Mouse (Mus musculus) ZHBTc4 (cell line): ENCODE data around the gene Qars.

Experiments
- DNase-seq: peaks from one replicate; pipeline ENCODE4 v3.0.0-alpha.2; 2011; ENCODE audit warnings: low read depth, low spot score

Qars gene

DNA sequence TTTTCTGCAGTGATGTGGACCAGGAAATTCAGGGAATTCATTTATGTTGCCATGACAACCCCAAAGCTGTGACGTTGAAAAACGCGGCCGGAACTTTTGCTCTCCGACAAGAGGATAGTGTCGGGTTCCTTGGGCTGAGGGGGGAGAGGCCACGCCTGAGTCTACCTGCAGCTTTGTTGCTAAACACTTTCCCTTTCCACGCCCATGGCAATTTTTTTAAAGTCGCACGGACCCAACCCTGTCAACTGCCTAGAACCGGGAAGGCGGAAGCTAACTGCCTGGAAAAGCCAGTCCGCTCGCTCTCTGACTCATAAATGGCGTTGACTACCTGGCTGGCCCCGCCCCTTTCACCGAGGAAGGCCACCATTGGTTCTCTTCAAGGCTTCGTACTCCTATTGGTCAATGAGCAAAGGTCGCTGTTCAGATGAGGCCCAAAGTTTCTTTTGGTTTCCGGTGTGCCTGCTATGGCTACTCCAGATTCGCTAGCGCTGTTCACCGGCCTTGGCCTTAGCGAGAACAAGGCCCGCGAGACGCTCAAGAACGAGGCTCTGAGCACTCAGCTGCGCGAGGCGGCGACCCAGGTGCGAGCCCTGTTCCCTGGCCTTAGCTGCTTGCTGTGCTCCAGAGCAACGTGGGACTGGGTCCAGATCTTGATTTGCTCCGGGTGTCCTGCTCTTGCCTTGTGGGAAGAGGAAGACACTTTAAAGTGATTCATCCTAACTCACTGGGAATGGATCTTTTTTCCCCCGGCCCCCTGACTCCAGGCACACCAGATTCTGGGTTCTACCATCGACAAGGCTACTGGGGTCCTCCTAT, at the start of gene Qars:
TSS of gene Qars (plus strand) at position 88 of the 816 bp plus-strand sequence.
- DNase-seq: peak; percentile 99

DNA sequence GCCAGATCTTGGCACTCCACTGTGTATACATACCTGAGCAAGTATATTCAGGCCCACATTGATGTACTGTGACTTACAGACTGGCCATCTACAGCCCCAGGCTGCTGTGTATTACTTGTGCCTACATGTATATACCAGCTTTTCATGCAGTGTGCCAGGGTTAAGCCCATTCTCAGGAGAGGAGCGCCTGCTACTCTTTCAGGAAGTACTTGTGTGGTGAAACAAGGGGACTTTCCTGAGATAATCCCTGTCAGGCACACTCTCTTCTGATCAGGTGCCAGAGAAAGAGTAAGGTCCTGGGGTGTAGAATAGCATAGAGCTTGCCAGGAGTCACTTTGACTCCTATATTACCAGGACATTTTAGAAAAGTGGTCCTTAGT, 47.6 kb upstream of the Qars start:
- DNase-seq: no peak

DNA sequence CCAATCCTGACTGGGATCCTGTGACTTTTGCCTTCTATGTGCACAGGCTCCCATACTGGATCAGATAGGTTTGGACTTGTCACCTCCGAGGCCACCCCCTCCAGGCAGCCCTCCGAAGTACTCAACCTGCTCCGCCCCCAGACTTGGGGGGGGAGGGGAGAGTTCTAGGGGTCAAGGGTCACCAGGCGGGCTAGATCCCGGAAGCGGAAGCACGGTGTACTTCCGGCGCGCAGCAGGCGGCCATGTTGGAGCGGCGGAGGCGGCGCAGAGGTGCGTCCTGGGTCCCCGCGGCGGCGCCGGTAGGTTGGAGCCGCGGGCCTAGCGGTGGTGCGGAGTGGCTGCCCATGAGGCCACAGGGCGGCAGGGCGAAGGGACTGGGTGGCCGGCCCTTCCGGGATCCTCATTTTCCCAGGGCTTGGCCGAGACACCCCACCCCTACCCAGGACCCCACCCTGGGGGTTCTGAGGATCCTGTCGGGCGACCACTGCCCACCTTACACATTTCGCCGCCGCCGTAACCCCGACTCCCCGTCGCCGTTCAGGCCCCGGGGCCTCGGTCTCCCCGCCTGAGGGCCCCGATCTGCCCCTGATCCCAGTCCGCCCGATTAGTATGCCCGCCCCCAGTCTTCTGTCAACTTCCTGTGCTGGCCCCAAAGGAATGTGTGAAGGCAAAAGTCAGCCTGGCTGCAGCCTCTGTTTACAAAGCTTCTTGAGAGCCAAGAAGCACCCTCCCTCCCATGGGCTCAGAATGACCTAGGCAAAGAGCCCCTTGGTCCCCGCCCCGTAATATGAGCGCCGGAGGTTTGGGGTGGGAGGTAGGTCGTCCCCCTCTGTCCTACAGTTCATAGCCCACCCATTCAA, 47.0 kb upstream of the Qars start, which contains the start of gene Ccdc71:
TSS of gene Ccdc71 (plus strand) at position 209 of the 860 bp plus-strand sequence.
- DNase-seq: peak; percentile 96

DNA sequence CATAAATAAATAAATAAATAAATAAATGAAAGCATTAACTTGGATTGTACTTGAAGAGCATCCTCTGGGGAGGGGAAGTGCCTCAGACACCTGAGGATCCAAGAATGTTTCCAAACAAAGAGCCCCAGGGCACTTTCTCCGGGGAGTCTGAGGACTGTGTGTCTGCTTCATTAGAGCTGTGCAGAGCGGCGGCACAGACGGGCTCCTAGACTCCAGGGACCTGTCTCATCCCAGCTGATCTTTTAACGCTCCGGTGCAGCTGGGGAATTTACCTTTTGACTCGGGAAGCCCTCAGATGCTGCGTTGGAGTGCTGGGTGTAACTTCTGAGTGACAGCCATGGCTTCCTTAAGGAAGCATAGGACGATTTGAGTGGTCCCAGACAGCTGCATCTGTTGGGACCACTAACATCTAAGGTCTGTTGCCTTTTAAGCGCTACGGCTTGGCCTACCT, 46.3 kb upstream of the Qars start, which contains the start of gene Klhdc8b:
TSS of gene Klhdc8b (minus strand) at position 401 of the 451 bp plus-strand sequence.
- peak; percentile 62 for DNase-seq

DNA sequence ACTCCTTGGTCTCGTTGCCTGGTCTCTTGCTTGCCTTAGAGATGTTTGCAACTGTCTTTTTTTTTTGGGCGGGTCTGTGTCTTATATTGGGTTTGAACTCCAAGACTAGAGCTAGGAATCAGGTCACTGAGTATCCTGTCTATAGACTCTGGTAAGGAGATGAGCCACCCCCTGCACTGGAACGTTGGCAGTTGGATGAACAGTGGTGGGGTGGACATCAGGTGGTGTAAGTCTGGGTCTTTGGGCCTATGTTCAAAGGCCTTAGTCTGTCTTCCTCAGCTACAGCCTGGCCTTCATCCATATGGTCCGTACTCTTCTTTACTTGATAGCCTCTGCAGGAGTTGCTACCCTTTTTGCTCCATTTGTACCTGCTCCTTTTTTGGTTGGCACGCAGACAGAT, 45.8 kb upstream of the Qars start:
- DNase-seq: no peak

DNA sequence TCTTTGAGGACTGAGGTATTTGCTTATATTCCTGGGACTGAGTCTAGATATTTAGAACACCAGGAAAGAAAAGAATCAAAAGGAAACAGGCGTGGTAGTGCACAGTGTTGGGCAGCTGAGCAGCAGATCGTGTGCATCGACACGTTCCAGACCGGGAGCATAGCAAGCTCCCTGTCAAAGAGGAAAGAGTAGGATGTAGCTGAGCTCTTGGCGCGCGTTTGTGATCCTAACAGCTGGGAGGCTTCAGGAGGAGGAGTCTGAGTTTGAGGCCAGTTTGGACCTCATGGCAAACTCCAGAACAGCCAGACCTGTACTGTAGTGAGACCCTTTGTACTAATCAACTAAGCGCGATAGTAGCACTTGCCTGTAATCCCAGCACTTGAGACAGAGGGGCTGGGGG, 45.3 kb upstream of the Qars start:
- DNase-seq: no peak

DNA sequence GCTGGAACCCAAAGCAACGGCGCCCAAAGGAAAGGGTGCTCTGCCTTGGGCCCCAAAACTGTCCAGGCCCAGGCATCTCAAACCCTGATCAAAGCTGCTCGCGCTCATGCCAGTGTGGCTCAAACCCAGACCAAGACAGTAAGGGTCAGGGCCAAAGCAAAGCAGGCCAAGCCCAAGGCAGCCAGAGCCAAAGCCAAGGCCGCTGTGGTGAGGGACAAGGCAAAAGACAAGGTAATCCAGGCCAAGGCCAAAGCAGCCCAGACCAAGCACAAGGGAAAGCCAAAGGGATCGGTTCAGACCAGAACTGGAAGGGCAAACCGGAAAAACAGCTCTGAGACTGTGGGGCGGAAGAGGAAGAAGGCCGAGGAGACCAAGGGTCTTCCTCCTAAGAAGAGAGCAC, 43.8 kb upstream of the Qars start:
- DNase-seq: no peak

DNA sequence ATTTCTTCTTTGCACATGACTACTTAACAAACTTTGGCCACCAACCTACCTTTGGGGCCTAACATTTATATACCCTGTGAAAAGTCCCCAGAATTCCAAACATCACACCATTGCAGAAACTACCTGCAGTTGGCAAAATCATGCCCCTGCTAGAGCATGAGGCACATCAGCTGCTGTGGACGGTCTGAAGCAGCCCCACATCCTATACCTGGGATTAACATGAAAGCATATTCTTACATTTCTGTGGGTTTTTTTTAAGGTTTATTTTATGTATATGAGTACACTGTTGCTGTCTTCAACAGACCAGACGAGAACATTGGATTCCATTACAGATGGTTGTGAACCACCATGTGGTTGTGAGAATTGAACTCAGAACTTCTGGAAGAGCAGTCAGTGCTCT, 41.3 kb upstream of the Qars start:
- DNase-seq: no peak

DNA sequence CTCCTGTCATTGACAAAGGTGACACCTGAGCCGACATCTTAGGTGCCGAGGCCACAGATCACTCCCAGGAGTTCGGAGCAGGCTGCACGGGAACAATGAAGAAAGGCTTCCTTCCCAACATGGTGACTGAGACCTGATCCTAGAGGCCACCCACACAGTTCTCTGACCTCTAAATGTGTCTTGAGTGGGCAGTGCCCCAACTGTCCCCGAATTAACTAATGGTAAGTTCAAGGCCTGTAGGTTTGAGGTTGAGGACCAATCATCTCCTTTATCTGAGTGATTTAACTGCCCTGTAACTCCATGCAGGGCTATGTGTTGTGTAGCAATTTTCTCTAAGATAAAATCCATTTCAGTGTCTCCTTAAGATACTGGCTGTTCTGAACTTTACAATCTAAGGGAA, 38.1 kb upstream of the Qars start:
- no peak for DNase-seq

DNA sequence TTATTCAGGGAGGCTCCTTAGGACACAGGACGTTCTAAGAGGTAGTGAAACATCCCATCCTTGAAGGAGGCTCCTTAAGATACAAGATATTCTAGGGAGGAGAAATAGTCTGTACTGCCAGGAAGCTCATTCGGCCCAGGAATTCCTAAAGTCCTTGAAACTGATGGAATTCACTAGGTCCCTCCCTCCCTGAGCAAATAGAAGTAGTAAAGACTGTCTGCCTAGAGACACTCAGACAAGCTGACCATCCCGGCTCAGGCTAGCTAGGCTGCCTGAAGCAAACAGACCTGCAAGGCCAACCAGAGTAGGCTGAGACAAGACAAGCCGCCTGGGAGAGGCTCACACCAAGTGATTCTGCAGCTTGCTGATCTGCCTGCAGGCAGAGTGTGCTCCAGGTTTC, 37.7 kb upstream of the Qars start:
- peak; percentile 56 for DNase-seq

DNA sequence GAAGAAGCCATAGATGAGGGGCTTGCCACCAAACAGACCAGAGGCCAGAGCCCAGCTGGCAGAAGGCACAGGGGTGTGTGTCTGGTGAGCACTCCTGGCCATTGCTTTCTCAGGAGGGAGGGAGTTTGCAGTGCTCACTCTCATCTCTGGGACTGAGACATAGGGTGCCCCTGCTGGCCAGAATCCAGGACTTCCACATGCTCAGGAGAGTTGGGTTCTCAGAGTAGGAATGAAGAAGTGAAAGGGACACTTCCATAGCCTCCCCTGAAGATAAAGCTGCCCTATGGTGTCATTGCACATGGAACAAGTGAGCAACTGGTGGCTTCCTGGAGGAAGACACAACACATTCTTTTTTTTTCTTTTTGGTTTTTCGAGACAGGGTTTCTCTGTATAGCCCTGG, 33.0 kb upstream of the Qars start:
- DNase-seq: peak; percentile 54

DNA sequence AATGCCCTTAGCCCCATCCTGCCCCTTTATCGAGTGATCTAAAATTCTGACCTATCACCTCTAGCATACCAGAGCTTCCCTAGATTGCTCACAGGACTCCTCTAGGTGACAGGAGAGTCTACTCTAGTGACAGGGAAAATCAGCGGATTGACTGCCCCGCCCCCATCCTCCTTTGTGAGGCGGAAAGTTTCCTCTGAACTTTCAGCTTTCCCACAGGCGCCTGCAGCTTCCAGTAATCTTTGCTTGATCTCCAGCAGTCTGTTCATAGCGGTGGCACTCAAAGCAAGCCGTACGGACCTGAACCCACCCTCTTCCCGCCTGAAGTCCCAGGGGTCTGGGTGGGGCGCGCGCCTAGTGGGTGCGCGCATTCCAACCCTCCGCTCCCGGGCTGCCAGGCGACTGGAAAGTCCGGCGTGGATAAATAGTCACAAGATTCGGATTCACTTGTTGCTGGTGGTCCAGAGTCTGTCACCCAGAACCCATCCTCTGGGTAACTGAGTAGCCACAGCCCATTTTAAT, 28.8 kb upstream of the Qars start:
- DNase-seq: peak; percentile 97

DNA sequence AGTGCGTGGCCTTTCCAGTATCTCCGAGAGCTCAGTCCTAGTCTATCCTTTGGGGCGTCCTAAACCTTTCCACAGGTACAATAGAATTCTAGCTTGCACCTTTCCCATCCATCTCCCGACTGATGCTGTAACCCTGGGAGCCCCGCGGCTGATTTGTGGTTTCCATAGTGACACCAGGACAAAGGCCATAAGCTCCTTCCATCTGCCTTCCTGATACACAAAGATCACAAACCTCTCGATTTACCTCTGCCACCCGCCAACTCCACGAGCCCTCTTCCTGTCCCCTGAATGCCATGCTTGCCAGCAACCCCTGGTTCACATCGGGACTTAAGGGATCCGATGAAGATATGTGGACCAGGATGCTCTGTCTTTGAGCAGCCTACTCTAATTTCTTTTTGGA, 28.3 kb upstream of the Qars start:
- peak; percentile 33 for DNase-seq

DNA sequence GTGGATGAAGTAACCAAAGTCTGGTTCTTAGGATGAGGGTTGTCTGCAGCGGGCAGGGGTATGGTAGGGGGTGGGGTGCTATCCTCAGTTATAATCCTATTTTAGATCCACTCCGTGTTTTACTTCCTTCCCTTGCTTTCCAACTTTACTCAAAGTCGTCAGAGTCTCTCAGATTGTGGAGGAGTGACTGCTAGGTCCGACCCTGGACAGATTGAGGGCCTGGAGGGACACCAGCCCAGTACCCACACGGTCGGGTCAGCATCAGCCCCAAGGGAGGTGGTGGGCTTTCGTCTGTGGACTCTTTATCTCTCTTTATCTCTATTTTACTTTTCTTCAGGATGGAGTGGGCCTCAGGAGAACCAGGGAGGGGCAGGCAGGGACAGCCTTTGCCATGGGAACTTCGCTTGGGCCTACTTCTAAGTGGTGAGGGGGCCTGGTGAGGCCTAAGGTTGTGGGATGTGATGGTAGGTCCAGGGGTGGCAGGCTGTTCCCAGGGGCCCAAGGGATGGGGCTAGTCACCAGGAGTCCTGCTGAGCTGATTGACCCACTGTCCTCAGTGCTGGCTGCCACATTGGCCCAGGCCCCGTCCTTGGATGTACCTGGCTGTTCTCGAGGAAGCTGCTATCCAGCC, 27.7 kb upstream of the Qars start, which contains the start of gene Lamb2:
TSS of gene Lamb2 (plus strand) at position 16 of the 631 bp plus-strand sequence.
- DNase-seq: peak; percentile 88

DNA sequence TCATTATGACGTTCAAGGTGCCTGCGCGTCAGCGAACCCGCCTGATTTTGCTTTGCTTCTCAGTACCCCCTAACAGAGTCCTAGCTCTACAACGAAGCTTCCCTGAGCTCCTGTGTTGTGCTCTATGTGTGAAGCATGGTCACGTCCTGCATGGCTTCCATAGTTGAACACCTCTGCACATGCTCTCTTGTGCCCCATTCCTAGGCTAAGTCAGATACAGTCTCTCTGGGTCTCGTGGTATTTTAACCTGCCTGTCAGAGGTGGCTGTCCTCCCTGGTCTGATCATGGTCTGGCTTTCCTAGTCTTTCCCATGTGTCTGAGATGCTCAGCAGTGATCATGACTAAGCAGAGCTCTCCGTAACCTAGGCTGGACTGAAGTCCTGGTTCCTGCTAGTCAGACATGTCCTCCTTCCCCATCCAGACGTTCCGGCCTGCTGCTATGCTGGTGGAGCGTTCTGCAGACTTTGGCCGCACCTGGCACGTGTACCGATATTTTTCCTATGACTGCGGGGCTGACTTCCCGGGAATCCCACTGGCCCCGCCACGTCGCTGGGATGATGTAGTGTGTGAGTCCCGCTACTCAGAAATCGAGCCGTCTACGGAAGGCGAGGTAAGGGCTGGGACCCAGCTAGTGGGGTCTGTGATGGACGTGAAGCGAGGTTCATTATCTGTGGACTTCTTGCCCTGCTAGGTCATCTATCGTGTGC, 26.5 kb upstream of the Qars start:
- DNase-seq: no peak

DNA sequence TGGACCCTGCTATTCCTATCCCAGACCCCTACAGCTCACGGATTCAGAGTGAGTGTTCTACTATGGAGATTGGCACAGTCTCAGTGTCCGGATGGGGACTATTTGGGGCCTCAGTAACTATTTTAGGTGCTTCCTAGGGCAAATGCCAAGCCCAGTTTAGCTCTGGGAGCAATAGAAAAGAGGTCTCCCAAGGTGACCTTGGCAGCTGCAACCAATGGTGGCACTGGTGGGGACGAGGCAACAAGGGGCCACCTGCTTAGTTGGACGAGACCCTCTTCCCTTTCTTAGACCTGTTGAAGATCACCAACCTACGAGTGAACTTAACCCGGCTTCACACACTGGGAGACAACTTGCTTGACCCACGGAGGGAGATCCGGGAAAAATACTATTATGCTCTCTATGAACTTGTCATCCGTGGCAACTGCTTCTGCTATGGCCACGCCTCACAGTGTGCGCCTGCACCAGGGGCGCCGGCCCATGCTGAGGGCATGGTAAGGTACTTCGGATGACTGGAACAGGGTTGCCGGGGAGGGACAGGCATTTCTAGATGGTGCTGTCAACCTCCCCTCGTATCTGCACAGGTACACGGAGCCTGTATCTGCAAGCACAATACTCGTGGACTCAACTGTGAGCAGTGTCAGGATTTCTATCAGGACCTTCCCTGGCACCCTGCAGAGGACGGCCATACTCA, 25.8 kb upstream of the Qars start:
- no peak for DNase-seq

DNA sequence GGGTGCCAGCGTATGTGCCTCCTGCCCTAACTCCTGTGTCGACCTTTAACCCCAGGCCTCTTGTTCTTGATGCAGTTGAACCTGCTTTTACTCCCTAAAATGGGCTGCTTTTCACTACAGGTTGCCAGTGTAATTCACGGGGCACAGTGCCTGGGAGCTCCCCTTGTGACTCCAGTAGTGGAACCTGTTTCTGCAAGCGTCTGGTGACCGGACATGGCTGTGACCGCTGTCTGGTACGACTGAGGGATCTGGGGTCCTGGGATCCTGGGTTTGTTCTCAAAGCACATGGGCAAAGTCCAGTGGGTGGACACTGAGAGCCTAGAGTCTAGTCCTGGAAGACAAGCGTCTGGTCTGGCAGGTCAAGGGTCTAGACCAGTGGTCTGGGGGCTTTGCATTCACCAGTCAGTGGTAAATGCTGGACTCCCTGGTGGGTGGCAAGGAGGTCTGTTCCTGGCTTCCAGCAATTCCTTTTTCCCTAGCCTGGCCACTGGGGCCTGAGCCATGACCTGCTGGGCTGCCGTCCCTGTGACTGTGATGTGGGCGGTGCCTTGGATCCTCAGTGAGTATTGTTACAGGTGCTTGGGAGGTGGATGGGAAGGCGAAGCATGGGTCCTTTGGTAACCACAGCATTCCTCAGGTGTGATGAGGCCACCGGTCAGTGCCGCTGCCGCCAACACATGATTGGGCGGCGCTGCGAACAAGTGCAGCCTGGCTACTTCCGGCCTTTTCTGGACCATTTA, 24.3 kb upstream of the Qars start:
- DNase-seq: no peak

DNA sequence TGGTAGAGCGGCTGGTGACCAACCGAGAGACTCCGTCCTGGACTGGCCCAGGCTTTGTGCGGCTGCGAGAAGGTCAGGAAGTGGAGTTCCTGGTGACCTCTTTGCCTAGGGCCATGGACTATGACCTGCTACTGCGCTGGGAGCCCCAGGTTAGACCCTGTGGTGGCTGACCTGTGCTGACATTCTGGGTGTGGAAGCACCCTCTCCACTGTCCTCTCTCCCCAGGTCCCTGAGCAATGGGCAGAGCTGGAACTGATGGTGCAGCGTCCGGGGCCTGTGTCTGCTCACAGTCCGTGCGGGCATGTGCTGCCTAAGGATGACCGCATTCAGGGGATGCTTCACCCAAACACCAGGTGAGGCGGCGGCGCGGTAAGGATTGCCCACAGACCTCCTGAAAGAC, 23.5 kb upstream of the Qars start:
- no peak for DNase-seq

DNA sequence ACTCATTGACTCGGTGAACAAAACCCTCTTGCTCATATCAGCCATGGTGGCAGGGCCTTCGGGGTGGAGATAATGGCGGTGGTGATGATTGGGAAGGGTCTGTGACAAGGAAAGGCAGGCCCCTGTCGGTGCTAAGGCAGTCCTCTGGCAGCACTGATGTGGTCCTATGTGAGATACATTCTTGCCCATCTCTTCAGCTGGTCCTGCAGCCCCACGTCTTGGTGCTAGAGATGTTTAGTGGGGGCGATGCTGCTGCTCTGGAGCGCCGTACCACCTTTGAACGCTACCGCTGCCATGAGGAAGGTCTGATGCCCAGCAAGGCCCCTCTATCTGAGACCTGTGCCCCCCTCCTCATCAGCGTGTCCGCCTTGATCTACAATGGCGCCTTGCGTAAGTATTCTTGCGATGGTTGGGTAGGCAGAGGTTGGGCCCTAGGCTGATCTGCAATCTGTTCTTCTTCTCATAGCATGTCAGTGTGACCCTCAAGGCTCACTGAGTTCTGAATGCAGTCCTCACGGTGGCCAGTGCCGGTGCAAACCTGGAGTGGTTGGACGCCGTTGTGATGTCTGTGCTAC, 22.1 kb upstream of the Qars start:
- DNase-seq: no peak
